14 mouse cellular contexts compared by ENCODE assay signal in genomic region chr2:35445610-35446009, GRCm38 (mm10). TPM values are rescaled to one million over a fixed set of nuclear protein-coding genes. Genes with fewer than 3 reads are reported as not detected.
DNase-seq lines count a peak whose midpoint lies in the region; ATAC-seq and TF ChIP-seq lines count a peak whose summit lies in the region.
"Had no signal": no experiment of that assay in that cellular context is flagged by ENCODE, and none has a peak within 500 bp of the region (broad histone marks: within the 10 kb centered on the region; RNA-seq: fewer than 3 reads in every experiment).

No protein-coding gene starts in this region.

- no peak for TF ChIP-seq CTCF in lung, embryonic 14.5 days (IDR thresholded peaks at IDR 0.05; ENCODE audit: low read depth)

- DNase-seq in heart, adult 11 months, result peak; percentile 93
- no peak for DNase-seq in lung, embryonic 14.5 days
- no peak for DNase-seq in lung, postnatal 25 days (ENCODE audit: low spot score)
- DNase-seq in embryonic facial prominence, embryonic 10.5 days (ENCODE audit: low spot score), result no peak
- no peak for DNase-seq in left cerebral cortex, postnatal 14 days (ENCODE audit: low spot score in 2 of 2)
- DNase-seq in layer of hippocampus, adult 9-10 months (ENCODE audit: low spot score), result no peak
- DNase-seq: adrenal gland, postnatal 10 days; kidney, adult 2 months; right cerebral cortex, postnatal 14 days had no signal

- 66% methylated on average over 7 of the region's 7 CpGs for WGBS in heart, embryonic 11.5 days (ENCODE audit: insufficient replicate concordance)
- 67% methylated on average over 7 of the region's 7 CpGs for WGBS in lung, embryonic 14.5 days
- WGBS in embryonic facial prominence, embryonic 10.5 days, result 81% methylated on average over 7 of the region's 7 CpGs

- H3K4me1 ChIP-seq in heart, embryonic 11.5 days (ENCODE audit: control insufficient read depth, insufficient read depth, low read length), result peaks cover 57% of the 10 kb centered on the region
- H3K4me1 ChIP-seq in lung, embryonic 14.5 days (ENCODE audit: insufficient read depth), result peaks cover 27% of the 10 kb centered on the region
- peaks cover 59% of the 10 kb centered on the region for H3K4me1 ChIP-seq in embryonic facial prominence, embryonic 10.5 days

- H3K4me2 ChIP-seq in heart, embryonic 11.5 days, result no peak overlapping the region
- no peak overlapping the region for H3K4me2 ChIP-seq in lung, embryonic 14.5 days

- H3K27me3 ChIP-seq in heart, embryonic 11.5 days (ENCODE audit: control insufficient read depth, insufficient read depth, low read length), result no peaks in the 10 kb centered on the region
- H3K27me3 ChIP-seq in lung, embryonic 14.5 days (ENCODE audit: insufficient read depth, low read length), result no peaks in the 10 kb centered on the region
- no peaks in the 10 kb centered on the region for H3K27me3 ChIP-seq in embryonic facial prominence, embryonic 10.5 days (replicated peaks; ENCODE audit: low read depth, poor library complexity, severe bottlenecking)

- no peak overlapping the region for H3K9ac ChIP-seq in heart, embryonic 11.5 days (ENCODE audit: low read depth, low read length)
- H3K9ac ChIP-seq in lung, embryonic 14.5 days, result no peak overlapping the region
- H3K9ac ChIP-seq: liver, embryonic 14.5 days had no signal

- intact Hi-C loops in left cerebral cortex, postnatal 14 days (cut with DNase I), result no loop called here

- H3K27ac ChIP-seq in heart, embryonic 11.5 days (ENCODE audit: low read depth, low read length), result no peak overlapping the region
- H3K27ac ChIP-seq in lung, embryonic 14.5 days (ENCODE audit: low read depth), result no peak overlapping the region
- 0 out of 2 replicates have a peak overlapping the region, but pooled peaks have one; percentile 40 for H3K27ac ChIP-seq in embryonic facial prominence, embryonic 10.5 days (replicated peaks)
- H3K27ac ChIP-seq: liver, embryonic 14.5 days had no signal

- ATAC-seq in heart, embryonic 11.5 days (replicated peaks; ENCODE audit: insufficient number of reproducible peaks, low FRiP score, low TSS enrichment), result no peak
- 0 out of 2 replicates have a peak, but pooled peaks have one; percentile 6 for ATAC-seq in lung, embryonic 14.5 days (ENCODE audit: insufficient read depth)
- ATAC-seq in megakaryocyte progenitor cell, adult 5-6 weeks (replicated peaks; ENCODE audit: poor library complexity), result peak; percentile 13; the same call in 1 of the 2 replicates

- H3K36me3 ChIP-seq in heart, embryonic 11.5 days (ENCODE audit: control insufficient read depth, insufficient read depth, low read length), result no peaks in the 10 kb centered on the region
- H3K36me3 ChIP-seq in lung, embryonic 14.5 days (ENCODE audit: insufficient read depth), result no peaks in the 10 kb centered on the region
- no peaks in the 10 kb centered on the region for H3K36me3 ChIP-seq in embryonic facial prominence, embryonic 10.5 days (replicated peaks)

- H3K4me3 ChIP-seq in heart, embryonic 11.5 days (ENCODE audit: low read depth, low read length), result no peak overlapping the region
- no peak overlapping the region for H3K4me3 ChIP-seq in lung, embryonic 14.5 days (ENCODE audit: low read depth, low read length)
- H3K4me3 ChIP-seq in embryonic facial prominence, embryonic 10.5 days, result no peak overlapping the region

- no peaks in the 10 kb centered on the region for H3K9me3 ChIP-seq in heart, embryonic 11.5 days (replicated peaks; ENCODE audit: control insufficient read depth, low read length)
- H3K9me3 ChIP-seq in lung, embryonic 14.5 days (ENCODE audit: low read depth, low read length), result no peaks in the 10 kb centered on the region
- no peaks in the 10 kb centered on the region for H3K9me3 ChIP-seq in embryonic facial prominence, embryonic 10.5 days

RNA-seq across cellular contexts. Expression of gene Ggta1, which starts 17.4 kb away (rescaled TPM):
- polyA plus RNA-seq in heart, embryonic 11.5 days (2014; fragmentation: Nextera tagmentation; extraction: Ambion mirVana), result 38.1 and 42.1 TPM in 2 replicates
- polyA plus RNA-seq in lung, embryonic 14.5 days (2014; fragmentation: Nextera tagmentation; extraction: Ambion mirVana), result 16.4 and 16.9 TPM in 2 replicates
- 6.3 and 8.0 TPM in 2 replicates for polyA plus RNA-seq in embryonic facial prominence, embryonic 10.5 days (2016; fragmentation: Nextera tagmentation; extraction: Ambion mirVana)
- 50.8 and 54.4 TPM in 2 replicates for total RNA-seq in megakaryocyte progenitor cell, adult 5-6 weeks (2015)
- total RNA-seq in megakaryocyte progenitor cell, adult 5-6 weeks (2017), result 72.0 and 77.3 TPM in 2 replicates
- total RNA-seq in left cerebral cortex, postnatal 14 days (2021), result 1 to 10 TPM; 2.9 to 3.5 TPM

RNA-seq across cellular contexts. Expression of gene 4930402F06Rik, which starts 48.6 kb away (rescaled TPM):
- polyA plus RNA-seq in heart, embryonic 11.5 days (2014; fragmentation: Nextera tagmentation; extraction: Ambion mirVana), result not detected in 2 replicates
- not detected in 2 replicates for polyA plus RNA-seq in lung, embryonic 14.5 days (2014; fragmentation: Nextera tagmentation; extraction: Ambion mirVana)
- polyA plus RNA-seq in embryonic facial prominence, embryonic 10.5 days (2016; fragmentation: Nextera tagmentation; extraction: Ambion mirVana), result not detected in 2 replicates
- not detected in 2 replicates for total RNA-seq in megakaryocyte progenitor cell, adult 5-6 weeks (2015)
- not detected in 2 replicates for total RNA-seq in megakaryocyte progenitor cell, adult 5-6 weeks (2017)
- not detected for total RNA-seq in left cerebral cortex, postnatal 14 days (2021)
- total RNA-seq: adrenal gland, postnatal 10 days; common myeloid progenitor, adult 5-6 weeks had no signal
- polyA plus RNA-seq: C2C12; kidney, adult 2 months; liver, embryonic 14.5 days had no signal
